Mouse (Mus musculus): Measurements from ENCODE around the gene Dact2.

Dact2 gene

DNA sequence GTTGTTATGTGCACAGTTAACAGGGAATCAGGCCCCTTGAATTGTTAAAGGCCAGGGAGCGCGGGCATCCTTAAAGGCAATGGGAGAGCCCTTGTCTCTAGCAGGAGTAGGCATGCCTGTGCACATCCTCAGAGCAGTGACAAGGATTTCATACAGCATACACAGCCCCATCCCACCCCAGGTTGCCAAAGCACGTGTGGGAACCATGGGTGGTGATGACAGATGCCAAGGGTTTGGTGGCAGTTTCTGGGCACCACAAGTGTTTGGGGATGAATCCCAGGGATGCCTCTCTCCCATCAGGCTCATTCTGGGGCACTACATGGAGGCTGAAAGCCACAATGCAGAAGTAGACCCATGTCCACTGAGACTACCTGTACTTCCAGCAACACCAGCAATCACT lies 29.7 kb downstream of the Dact2 start:
- DNase-seq (ENCODE audit: low read depth, low spot score): no peak

DNA sequence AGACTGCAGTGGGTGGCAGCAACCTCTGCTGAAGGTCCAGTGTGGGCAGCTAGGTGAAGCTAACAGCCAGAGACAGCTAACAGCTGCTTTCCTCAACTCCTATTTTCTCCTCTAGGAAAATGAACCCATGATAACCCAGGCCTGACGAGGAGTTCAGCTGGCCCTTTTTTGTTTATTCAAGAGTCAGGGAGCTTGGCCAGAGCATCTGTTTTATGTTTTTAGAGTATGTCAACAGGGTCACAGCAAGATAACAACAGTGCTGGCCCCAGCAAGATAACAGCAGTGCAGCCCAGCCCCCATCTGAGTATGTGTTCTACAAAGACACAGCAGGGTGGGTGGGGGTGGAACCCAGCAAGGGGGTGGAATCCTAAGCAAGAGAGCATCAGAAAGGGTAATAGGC lies 30.6 kb downstream of the Dact2 start:
- peak; percentile 67 for DNase-seq (ENCODE audit: low read depth, low spot score)

DNA sequence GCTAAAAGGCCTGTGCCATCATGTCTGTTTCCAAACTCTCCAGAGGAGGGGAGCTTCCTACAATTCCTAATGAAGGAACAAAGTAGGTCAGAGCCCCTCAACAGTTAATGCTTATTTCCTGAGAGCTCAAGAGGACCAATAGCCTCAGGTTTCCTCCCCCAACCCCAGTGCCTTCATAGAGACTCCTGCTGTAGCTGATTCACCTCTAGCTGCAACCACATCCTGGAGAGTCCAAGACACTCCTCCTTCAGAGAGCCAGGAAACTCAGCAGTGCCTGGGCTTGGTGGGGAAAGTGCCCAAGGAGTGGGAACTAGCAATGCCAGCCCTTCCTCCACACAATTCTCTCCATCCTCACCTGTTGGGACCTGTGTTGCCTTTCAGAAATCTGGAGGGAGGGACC lies 31.4 kb downstream of the Dact2 start:
- DNase-seq (ENCODE audit: low read depth, low spot score): no peak

- DNase-seq (ENCODE audit: low read depth, low spot score): no peak
Observed at GRCm38 (mm10) chr17:14172184-14172583, 31.9 kb downstream of the Dact2 start.

DNA sequence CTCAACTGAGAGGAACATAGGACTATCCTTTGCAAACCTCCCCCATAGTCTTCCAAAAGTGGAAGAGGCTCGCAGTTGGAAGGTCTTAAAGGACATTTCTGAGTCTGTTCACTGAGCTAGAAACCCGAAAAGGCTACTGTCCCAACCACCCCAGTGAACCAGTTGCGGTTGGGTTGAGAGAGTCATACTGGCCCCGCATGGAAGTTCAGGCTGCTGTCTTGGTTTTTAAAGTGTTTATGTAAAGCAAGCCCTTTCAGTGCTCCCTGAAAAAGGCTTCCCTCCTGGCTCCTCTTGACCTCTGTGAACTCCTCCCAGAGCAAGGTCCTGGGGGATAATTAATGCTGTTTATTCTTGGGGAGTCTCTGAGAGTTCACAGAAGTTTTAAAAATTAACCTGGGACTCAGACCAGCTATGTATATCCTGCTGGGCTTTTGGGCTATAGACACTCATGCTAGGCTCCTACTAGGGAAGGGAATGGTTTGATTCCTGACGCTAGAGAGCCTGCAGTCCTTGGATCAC lies 33.1 kb downstream of the Dact2 start:
- no peak for DNase-seq (ENCODE audit: low read depth, low spot score)

DNA sequence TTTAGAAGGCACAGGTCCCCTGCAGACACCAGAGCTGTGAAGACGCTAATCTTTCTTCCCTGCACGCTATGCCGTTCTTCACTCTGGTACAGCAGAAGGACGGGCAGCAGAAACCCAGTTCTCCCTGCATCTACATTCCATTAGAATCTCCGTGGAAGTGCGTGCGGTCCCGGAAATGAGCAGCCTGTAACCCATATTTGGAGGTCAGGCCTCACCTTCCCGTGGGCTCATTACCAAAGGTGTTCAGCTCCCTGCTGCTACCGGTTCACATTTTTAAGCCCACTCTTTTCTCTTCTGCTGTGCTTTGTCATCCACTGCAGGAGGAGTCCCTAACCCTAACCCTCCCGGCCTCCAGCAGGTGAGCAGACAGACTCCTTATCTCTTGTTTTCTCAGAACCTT lies 34.7 kb downstream of the Dact2 start:
- DNase-seq (ENCODE audit: low read depth, low spot score): peak; percentile 56

DNA sequence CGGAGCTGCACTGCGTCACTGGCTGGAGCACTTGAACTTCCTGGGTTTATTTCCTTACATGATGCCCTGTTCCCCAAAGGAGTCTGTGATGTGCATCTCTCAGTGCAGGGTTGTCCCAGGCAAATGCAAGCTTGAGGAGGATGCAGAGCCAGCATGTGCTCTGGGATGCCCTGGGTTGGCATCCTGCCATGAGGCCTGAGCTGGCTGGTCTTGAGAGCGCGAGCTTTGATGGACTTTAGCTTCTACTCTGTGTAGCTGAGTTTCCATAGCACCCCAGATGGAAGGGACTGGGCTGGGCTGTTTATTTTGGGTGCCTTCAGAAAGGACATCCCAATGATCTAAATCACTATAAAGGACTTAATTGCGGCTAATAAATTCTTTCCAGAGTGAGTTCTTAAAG lies 36.5 kb downstream of the Dact2 start:
- DNase-seq (ENCODE audit: low read depth, low spot score): no peak

DNA sequence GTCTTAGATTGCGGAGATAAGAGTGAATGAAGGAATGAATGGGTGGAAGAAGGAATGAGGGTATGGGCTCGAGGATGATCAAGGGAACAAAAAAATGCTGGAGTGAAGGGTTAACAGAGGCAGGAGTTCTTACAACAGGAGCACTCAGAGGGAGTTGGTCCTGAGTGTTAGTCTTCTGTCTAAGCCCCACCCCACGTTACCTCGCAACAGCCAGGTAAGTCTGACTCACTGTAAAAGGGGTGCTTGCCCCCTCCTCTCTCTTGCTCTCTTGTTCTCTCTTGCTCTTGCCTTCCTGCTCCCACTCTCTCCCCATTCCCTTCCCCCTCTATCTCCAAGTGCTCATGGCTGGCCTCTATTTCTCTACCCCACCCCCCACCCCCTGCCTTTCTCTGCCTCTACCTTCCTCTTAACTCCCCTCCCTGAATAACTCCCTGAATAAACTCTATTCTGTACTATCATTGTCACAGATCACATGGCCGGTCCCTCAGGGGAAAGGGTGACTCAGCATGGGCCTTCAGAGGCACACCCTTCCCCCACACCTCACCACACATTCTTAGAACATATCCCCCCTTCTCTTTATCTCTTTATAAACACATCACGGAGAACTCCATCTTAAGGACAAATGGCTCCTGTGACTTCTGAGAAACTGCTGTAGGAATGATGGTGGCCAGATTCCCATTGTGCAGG lies 37.2 kb downstream of the Dact2 start:
- DNase-seq (ENCODE audit: low read depth, low spot score): peak; percentile 51

GRCm38 (mm10) chr17:14165934-14166610 lies 38.0 kb downstream of the Dact2 start:
- no peak for DNase-seq (ENCODE audit: low read depth, low spot score)

DNA sequence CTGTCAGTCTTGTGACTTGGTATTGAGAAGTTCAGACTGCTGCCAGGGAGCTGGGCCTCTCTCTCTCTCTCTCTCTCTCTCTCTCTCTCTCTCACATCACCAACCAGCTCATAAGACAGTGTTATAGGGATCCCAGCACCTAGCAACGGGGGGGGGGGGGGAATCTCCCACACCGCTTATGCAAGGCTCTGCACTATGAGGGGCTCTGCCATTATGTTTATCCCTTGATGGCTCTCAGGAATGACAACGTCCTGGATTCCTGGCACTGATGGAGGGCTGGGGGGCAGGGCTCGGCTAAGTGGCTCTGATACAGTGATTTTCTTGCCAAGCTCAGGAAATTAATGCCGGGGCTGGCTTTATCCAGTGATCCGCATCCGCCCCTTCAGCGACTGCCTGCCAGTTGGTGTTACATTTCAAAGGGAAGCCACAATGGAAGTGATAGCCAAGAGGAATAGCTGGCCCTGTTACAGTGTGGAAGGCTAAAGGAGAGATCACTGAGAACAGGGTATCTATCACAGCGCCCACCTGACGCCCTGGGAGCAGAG lies 38.7 kb downstream of the Dact2 start:
- no peak for DNase-seq (ENCODE audit: low read depth, low spot score)

DNA sequence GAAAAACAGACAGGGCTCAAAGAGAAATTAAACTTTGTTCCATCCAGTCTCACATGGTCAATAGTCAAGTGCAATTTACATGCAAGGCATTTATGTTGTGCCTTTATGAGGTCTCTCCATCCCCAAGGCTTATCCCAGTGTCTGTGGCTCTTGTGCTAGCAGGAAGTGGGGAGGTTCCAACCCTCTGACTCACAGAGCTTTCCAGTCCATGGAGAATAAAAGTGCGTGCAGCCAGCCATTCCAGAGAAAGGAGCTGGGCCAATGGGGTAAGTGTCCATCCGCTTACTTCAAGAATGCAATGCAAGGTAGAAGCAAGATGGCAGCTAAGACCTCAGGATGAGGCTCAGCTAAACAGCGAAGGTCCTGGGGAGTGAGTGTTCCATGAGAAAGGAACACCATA lies 43.3 kb downstream of the Dact2 start:
- DNase-seq (ENCODE audit: low read depth, low spot score): no peak

GRCm38 (mm10) chr17:14157779-14158195 lies 46.3 kb downstream of the Dact2 start:
- DNase-seq (ENCODE audit: low read depth, low spot score): no peak
